Mouse (Mus musculus) heart, embryonic 10.5 days (tissue): ENCODE data around the gene Ubap2l. TPM values are rescaled to one million over a fixed set of nuclear protein-coding genes. Genes with fewer than 3 reads are reported as not detected.

Source experiments
- DNase-seq: peaks from one replicate; pipeline ENCODE4 v3.0.0-alpha.2; 2017; ENCODE audit warnings: low spot score
- H3K27ac ChIP-seq: fragments of 300-500 bp; sonication (generic); 2 replicates; pipeline ENCODE4 v1.5.1; 2016; ENCODE audit warnings: mild to moderate bottlenecking
- H3K27me3 ChIP-seq: fragments of 300-500 bp; sonication (generic); 2 replicates; pipeline ENCODE4 v1.6.1; 2016; ENCODE audit warnings: mild to moderate bottlenecking; ENCODE audit not compliant: poor library complexity, insufficient read depth, severe bottlenecking
- H3K36me3 ChIP-seq: fragments of 300-500 bp; sonication (generic); 2 replicates; pipeline ENCODE4 v1.6.1; 2016; ENCODE audit warnings: mild to moderate bottlenecking, moderate library complexity
- H3K4me1 ChIP-seq: fragments of 300-500 bp; sonication (generic); 2 replicates; pipeline ENCODE4 v1.6.1; 2016; ENCODE audit warnings: mild to moderate bottlenecking
- H3K4me3 ChIP-seq: fragments of 300-500 bp; sonication (generic); 2 replicates; pipeline ENCODE4 v1.5.1; 2016; ENCODE audit warnings: mild to moderate bottlenecking, moderate library complexity
- H3K9me3 ChIP-seq: fragments of 300-500 bp; sonication (generic); 2 replicates; pipeline ENCODE4 v1.6.1; 2016; ENCODE audit warnings: mild to moderate bottlenecking, moderate library complexity
- WGBS: fragments of 180-500 bp; shearing (Covaris S2); methylation state at CpG from one replicate; pipeline ENCODE4 v1.1.7; 2016; 5-methylcytosine and 5-hydroxymethylcytosine counted together
- polyA plus RNA-seq: library from polyadenylated mRNA; unstranded; fragments of >200 nt; fragmentation: Nextera tagmentation; extraction: Ambion mirVana; gene quantifications from 2 replicates; pipeline ENCODE4 v1.2.1, GENCODE M21; 2016

Gene Ubap2l
- polyA plus RNA-seq, 1 experiment from 2014 or later: 197 TPM

DNA sequence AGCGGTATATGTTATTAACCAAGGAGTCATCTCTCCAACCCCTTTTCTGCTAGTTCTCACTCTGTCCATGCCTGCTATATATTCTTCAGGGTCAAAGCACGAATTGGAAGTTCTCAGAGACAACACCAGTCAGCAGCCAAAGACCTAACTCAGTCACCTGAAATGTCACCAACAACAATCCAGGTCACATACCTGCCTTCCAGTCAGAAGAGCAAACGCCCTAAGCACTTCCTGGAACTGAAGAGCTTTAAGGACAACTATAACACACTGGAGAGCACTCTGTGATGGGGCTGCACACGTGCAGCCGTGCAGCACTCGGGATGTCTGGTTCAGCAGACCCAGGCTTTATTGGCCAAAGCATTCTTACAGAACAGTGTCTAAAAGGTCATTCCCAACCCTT is 9.1 kb upstream of the Ubap2l start:
- no peaks in the 10 kb centered on the region for H3K9me3 ChIP-seq
- H3K27ac ChIP-seq: no peak overlapping the region
- WGBS: 85% methylated on average over 6 of the region's 6 CpGs
- DNase-seq: no peak
- H3K4me1 ChIP-seq: no peaks in the 10 kb centered on the region
- H3K4me3 ChIP-seq: no peak overlapping the region
- no peaks in the 10 kb centered on the region for H3K27me3 ChIP-seq
- peaks cover 78% of the 10 kb centered on the region for H3K36me3 ChIP-seq

DNA sequence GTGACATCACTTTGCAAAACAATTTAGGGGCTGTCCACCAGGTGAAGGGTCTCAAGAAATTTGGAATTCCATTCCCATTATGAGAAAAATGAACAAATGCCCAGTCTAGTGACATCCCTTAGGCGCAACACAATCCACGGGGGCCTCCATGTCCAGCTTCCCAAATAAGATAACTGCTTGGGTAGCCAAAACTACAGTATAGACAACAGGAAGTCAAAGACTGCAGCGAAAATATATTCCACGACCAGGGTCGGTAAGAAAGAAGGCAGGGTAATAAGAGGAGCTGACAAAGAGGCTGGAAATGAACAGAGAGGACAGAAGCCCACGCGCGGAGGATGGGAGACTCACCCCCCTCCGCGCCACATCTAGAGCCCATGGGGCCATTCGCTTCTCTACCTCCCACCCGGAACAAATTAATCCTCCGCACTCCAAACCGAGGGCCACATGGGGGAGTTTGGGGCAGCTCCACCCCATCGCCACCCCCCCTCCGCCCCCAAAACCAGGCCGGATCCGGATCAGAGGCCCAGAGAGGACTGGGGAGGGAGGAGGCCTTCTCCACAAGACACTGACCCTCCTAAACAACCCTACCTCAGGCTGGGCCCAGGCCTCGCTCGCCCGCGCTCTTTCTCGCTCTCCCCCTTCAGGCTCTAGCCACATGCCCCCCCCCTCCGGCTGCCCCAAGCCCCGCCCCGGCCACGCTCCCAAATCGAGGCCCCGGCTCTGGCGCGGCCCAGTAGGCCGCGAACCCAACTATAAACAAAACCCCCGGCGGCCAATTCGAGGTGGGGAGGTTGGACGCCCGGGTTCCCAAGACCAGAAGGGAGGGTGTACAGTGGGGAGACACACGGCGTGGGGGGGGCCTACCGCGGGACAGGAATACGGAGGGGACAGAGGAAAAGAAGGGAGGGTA is 732 bp downstream of the Ubap2l start, which contains the start of gene 4933434E20Rik:
4933434E20Rik (plus strand) TSS at position 196 of the 910 bp plus-strand sequence.
- H3K9me3 ChIP-seq: no peaks in the 10 kb centered on the region
- H3K4me3 ChIP-seq: peak within 1 kb of the TSS; percentile 76
- peak; percentile 89 for DNase-seq
- under 1% methylated on average over 37 of the region's 43 CpGs for WGBS
- H3K27ac ChIP-seq: peak within 1 kb of the TSS; percentile 97
- peaks cover 15% of the 10 kb centered on the region for H3K4me1 ChIP-seq
- peaks cover 33% of the 10 kb centered on the region for H3K36me3 ChIP-seq
- no peaks in the 10 kb centered on the region for H3K27me3 ChIP-seq

DNA sequence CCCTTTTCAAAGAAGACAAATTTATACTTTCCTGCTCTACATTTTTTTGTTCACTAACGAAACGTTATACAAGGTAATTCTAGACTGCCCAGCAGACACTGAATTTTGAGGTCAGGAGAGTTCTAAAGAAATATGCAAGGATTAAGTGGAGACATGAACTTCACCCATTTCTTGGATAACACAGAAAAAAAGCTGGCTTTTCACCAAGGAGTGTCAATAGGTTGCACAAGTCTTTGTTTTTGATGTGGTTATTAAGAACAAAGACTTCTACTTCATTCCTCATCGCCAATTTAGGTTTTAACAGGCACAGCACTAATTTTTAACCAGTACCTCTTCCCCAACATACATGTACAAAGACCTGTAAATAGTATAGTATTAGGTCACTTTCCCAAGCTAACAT is 2.7 kb downstream of the Ubap2l start:
- no peak for DNase-seq

DNA sequence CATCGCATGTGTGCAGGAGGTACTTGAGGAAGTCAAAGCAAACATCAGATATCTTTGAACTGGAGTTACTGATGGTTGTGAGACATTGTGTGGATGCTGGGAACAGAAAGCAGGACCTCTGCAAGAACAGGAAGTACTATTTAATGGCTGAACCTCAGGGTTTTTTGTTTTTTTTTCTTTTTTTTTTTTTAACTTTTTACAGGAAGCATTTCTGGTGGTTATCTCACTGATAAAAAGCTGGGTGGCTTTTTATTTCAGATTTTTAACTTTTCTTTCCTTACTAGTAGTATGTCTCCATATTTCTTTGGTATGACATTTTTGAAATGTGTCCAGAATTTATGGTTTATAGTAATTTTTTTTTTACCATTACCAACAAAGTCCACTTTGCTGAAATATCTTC is 16.2 kb downstream of the Ubap2l start:
- WGBS: 92% methylated on average over 1 of the region's 1 CpGs
- H3K36me3 ChIP-seq: peaks cover 92% of the 10 kb centered on the region

More for the DNA sequence above, 2.7 kb downstream of the Ubap2l start:
- H3K4me3 ChIP-seq: no peak overlapping the region
- 86% methylated on average over 3 of the region's 3 CpGs for WGBS
- H3K36me3 ChIP-seq: peaks cover 32% of the 10 kb centered on the region
- peaks cover 15% of the 10 kb centered on the region for H3K4me1 ChIP-seq
- H3K27ac ChIP-seq: no peak overlapping the region
- no peaks in the 10 kb centered on the region for H3K9me3 ChIP-seq
- no peaks in the 10 kb centered on the region for H3K27me3 ChIP-seq

DNA sequence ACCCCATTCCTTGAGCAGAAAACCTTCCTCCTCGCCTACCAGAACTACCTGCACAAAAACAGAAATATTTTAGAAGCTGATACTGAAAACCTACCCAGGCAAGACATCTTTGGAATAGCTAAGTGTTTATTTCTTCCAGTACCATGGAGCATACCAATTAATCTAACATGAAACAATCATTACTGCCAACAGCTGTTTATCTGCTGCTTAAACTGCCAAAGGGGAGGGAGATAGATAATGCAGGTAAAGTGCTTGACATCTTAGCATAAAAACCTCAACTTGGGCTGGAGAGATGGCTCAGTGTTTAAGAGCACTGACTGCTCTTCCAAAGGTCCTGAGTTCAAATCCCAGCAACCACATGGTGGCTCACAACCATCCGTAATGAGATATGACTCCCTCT is 17.8 kb downstream of the Ubap2l start:
- WGBS: 84% methylated on average over 2 of the region's 2 CpGs
- Histone ChIP-seq H3K36me3 (peaks cover 95% of the 10 kb centered on the region), H3K27me3 (no peaks in the 10 kb centered on the region)

More for the DNA sequence above, 16.2 kb downstream of the Ubap2l start:
- DNase-seq: no peak
- Histone ChIP-seq H3K4me1 (no peaks in the 10 kb centered on the region), H3K9me3 (no peaks in the 10 kb centered on the region), H3K4me3 (no peak overlapping the region), H3K27ac (no peak overlapping the region), H3K27me3 (no peaks in the 10 kb centered on the region)

DNA sequence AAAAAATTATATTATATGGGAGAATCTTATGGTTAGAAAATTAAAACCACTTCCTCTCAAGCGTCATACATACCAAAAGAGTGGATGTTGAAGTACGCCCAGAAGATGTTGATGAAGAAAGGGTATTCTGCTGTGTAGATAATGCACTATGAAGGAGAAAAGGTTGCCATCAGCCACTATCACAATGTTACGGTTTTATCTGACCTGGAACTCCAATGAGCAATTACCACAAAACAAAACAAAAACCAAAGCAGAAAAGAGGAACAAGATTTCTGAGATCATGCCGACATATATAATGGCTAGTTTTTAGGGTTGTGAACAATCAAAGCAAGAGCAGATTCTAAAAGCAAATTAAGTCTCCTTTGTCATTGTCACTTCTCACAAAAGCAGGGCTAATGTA is 35.8 kb downstream of the Ubap2l start:
- no peak for DNase-seq
- Histone ChIP-seq H3K27ac (no peak overlapping the region), H3K9me3 (no peaks in the 10 kb centered on the region), H3K27me3 (no peaks in the 10 kb centered on the region), H3K4me1 (no peaks in the 10 kb centered on the region), H3K4me3 (no peak overlapping the region), H3K36me3 (peaks cover 100% of the 10 kb centered on the region)
- WGBS: 94% methylated on average over 4 of the region's 4 CpGs

More for the DNA sequence above, 17.8 kb downstream of the Ubap2l start:
- Histone ChIP-seq H3K9me3 (no peaks in the 10 kb centered on the region), H3K27ac (no peak overlapping the region), H3K4me3 (no peak overlapping the region), H3K4me1 (no peaks in the 10 kb centered on the region)
- no peak for DNase-seq

DNA sequence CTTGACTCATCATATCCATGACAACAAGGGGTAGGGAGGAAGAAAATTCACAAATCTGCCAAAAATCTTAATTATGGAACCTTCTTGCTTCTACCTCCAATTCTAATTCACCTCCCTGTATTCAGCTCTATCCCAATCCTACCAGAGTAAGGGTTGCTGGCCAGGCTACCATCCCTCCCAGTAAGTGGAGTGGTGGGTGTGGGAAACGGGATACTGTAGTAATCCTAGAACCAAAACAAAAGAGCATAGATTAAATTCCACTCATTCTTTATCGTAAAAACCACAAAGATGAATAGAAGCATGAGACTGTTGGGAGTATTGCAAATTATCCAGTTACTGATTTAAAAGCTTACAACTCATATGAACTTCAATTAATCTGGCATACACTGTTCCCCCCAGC is 42.1 kb downstream of the Ubap2l start:
- Histone ChIP-seq H3K36me3 (peaks cover 99% of the 10 kb centered on the region), H3K9me3 (no peaks in the 10 kb centered on the region), H3K4me3 (no peak overlapping the region), H3K4me1 (no peaks in the 10 kb centered on the region), H3K27me3 (no peaks in the 10 kb centered on the region), H3K27ac (no peak overlapping the region)
- DNase-seq: no peak
- 84% methylated on average over 2 of the region's 2 CpGs for WGBS

DNA sequence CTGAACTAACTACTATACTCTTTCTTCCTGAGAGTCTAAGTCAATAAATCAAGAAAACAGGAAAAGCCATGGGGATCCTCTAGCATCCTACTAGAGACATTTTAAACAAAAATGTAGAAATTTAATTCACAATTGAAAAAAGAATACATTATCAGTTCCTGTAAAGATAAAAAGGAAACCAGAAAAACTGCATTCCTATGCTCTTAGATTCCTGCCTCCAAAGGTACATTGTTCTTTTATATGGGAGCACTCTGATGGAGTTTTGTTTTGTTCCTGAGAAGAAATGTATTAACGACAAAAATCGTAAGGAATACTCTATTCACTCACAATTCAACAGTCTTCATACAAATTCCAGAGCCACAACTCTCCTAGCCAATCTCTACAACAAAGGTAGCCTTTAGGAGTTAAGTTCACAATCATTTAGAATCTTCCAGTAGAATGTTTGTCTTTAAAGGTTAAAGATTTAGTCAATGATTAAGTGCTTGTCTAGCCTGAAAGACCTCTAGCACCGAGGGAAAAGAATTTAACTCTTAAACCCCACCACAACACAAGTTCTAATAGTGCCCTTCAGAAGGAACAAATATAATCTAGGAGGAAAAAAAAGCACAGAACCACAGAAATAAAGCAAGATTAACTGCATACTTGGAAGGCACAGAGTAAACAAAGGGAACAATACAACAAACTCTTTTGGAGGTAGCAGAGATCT is 48.2 kb downstream of the Ubap2l start:
- H3K27ac ChIP-seq: no peak overlapping the region
- H3K9me3 ChIP-seq: no peaks in the 10 kb centered on the region
- peaks cover 5% of the 10 kb centered on the region for H3K4me1 ChIP-seq
- 79% methylated on average over 3 of the region's 3 CpGs for WGBS
- H3K27me3 ChIP-seq: no peaks in the 10 kb centered on the region
- H3K4me3 ChIP-seq: no peak overlapping the region
- peaks cover 72% of the 10 kb centered on the region for H3K36me3 ChIP-seq
- no peak for DNase-seq

DNA sequence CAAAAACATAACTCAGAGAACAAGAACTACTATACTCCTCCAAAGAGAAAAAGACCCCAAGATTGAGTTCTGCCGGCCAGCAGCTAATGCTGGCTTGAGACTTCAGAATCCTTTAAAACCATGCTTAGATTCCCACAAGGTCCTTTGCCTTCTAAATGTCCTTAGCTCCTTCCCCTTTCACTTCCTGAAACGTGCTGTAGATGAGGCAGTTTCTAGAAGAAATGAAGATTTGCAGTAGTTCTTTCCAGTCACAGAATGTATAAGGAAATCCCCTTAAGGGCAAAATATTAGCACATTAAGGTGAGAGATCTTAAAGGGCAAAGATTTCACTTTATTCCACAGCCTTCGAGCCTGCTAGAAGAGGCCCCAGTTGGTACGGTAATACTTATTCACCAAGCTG is 52.6 kb downstream of the Ubap2l start:
- Histone ChIP-seq H3K4me3 (no peak overlapping the region), H3K9me3 (no peaks in the 10 kb centered on the region), H3K27me3 (no peaks in the 10 kb centered on the region), H3K36me3 (peaks cover 47% of the 10 kb centered on the region), H3K4me1 (peaks cover 16% of the 10 kb centered on the region), H3K27ac (no peak overlapping the region)
- 85% methylated on average over 4 of the region's 4 CpGs for WGBS
- DNase-seq: no peak

DNA sequence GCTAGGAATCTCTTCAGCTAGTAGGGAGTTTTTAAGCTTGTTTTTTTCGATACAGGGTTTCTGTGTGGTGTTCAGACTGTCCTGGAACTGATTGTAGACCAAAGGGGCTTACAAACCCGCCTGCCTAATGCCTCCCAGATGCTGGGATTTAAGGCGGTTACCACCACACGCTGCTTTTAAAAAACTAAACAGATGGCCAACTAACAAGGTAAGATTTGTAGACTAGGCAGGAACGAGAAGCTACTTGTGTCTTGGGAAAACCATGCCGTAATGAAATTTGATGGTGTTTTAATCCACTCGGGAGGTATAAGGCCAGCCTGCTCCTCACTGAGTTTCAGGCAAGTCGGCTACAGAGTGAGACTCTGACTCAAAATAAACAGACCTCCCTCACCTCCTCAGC is 53.3 kb downstream of the Ubap2l start:
- H3K4me1 ChIP-seq: peaks cover 16% of the 10 kb centered on the region
- peak overlapping the region; percentile 91 for H3K27ac ChIP-seq
- 24% methylated on average over 8 of the region's 8 CpGs for WGBS
- no peak for DNase-seq
- H3K4me3 ChIP-seq: peak overlapping the region; percentile 84
- H3K36me3 ChIP-seq: peaks cover 54% of the 10 kb centered on the region
- no peaks in the 10 kb centered on the region for H3K9me3 ChIP-seq
- no peaks in the 10 kb centered on the region for H3K27me3 ChIP-seq

DNA sequence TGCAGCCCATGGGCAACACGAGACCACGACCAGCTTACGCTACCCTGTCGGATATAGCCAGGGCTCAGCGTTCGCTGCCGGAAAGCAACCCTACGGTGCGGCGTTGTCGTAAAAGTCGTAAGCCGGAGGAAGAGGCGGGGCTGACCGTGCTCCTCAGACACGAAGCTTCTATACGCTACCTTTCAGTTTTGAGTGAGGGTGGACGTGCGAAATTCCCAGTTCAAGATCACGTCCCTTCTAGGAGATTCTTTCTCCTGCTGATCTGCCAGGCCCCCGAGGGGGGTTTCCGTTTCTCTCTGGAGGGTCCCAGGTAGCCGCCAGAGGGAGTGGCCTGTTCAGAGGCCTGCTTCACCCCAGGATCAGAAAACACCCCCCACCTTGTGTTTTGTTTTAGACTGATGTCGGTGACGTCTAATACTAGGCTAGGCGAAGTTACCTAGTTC is 53.8 kb downstream of the Ubap2l start, which contains the start of gene Hax1:
Hax1 (minus strand) TSS at position 169 of the 443 bp plus-strand sequence.
- peak; percentile 96 for DNase-seq
- WGBS: under 1% methylated on average over 26 of the region's 26 CpGs
- no peaks in the 10 kb centered on the region for H3K9me3 ChIP-seq
- H3K4me3 ChIP-seq: peak within 1 kb of the TSS; percentile 84
- peaks cover 57% of the 10 kb centered on the region for H3K36me3 ChIP-seq
- peak within 1 kb of the TSS; percentile 91 for H3K27ac ChIP-seq
- peaks cover 16% of the 10 kb centered on the region for H3K4me1 ChIP-seq
- H3K27me3 ChIP-seq: no peaks in the 10 kb centered on the region

DNA sequence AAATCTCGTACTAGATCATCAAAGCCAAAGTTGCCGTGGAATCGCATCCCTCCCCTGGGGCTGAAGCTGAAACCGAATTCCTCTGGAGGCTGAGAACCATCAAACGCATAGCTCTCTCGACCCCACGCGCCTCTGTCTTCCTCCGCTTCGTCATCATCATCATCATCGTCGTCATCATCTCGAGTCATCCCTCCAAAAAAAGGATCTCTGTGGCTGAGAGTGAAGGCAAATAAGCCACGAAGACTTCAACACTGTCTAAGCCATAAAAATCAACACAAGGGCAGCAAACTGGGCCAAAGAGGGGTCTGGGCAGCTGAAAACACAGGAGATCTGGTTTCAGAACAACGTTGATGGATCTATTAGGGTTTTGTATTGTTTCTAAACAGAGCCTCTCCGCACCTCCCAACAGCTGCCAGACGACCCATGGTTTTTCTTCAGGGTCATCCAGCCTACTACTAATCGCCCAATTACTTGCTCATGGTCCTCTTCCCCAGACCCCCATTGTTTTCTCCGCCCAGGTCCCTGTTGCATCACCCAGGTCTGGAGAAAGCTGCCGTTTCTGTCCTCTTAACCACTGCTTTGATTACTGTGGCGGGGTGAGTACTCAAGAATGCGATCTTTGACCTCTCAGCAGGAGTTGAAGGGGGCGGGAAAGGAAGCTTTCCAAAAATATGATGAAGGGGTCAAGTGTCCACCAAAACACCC is 54.5 kb downstream of the Ubap2l start:
- 17% methylated on average over 23 of the region's 23 CpGs for WGBS
- Histone ChIP-seq H3K4me3 (peak overlapping the region; percentile 84), H3K9me3 (no peaks in the 10 kb centered on the region), H3K27ac (peak overlapping the region; percentile 91), H3K4me1 (peaks cover 16% of the 10 kb centered on the region), H3K27me3 (no peaks in the 10 kb centered on the region), H3K36me3 (peaks cover 51% of the 10 kb centered on the region)
- no peak for DNase-seq
